Mouse (Mus musculus) hindbrain, embryonic 12.5 days (tissue): ENCODE measurements around the gene Gm21767. TPM values are rescaled to one million over a fixed set of nuclear protein-coding genes. Genes with fewer than 3 reads are reported as not detected.
"Not testable (repeated sequence)": the region's sequence is repeated elsewhere in the genome, so short reads cannot be mapped to it uniquely, and the experiment has no call there.

Experiments used
- ATAC-seq: fragments of 200-750 bp; cut with Nextera tagmentation; 2 replicates; pipeline ENCODE4 v1.8.0; 2017; ENCODE audit warnings: moderate TSS enrichment; ENCODE audit not compliant: low FRiP score
- H3K27ac ChIP-seq: fragments of 300-500 bp; sonication (generic); 2 replicates; pipeline ENCODE4 v1.5.1; 2016; ENCODE audit warnings: mild to moderate bottlenecking
- H3K27me3 ChIP-seq: fragments of 300-500 bp; sonication (generic); 2 replicates; pipeline ENCODE4 v1.6.1; 2016; ENCODE audit warnings: mild to moderate bottlenecking
- H3K36me3 ChIP-seq: fragments of 300-500 bp; sonication (generic); 2 replicates; pipeline ENCODE4 v1.6.1; 2016; ENCODE audit warnings: mild to moderate bottlenecking
- H3K4me1 ChIP-seq: fragments of 300-500 bp; sonication (generic); 2 replicates; pipeline ENCODE4 v1.6.1; 2016
- H3K4me2 ChIP-seq: fragments of 300-500 bp; sonication (generic); replicated peaks from 2 replicates; pipeline ENCODE4 v1.6.1; 2016; ENCODE audit warnings: mild to moderate bottlenecking
- H3K4me3 ChIP-seq: fragments of 300-500 bp; sonication (generic); 2 replicates; pipeline ENCODE4 v1.5.1; 2016; ENCODE audit warnings: mild to moderate bottlenecking
- H3K9ac ChIP-seq: fragments of 300-500 bp; sonication (generic); 2 replicates; pipeline ENCODE4 v1.6.1; 2016; ENCODE audit warnings: mild to moderate bottlenecking, moderate library complexity
- H3K9me3 ChIP-seq: fragments of 300-500 bp; sonication (generic); replicated peaks from 2 replicates; pipeline ENCODE4 v1.6.1; 2016; ENCODE audit warnings: mild to moderate bottlenecking
- WGBS: fragments of 180-500 bp; shearing (Covaris S2); methylation state at CpG from one replicate; pipeline ENCODE4 v1.1.7; 2016; 5-methylcytosine and 5-hydroxymethylcytosine counted together
- polyA plus RNA-seq: library from polyadenylated mRNA; unstranded; fragments of >200 nt; fragmentation: Nextera tagmentation; extraction: Ambion mirVana; gene quantifications from 2 replicates; pipeline ENCODE4 v1.2.1, GENCODE M21; 2016

Gene Gm21767
- polyA plus RNA-seq = not detected in 2 replicates

DNA sequence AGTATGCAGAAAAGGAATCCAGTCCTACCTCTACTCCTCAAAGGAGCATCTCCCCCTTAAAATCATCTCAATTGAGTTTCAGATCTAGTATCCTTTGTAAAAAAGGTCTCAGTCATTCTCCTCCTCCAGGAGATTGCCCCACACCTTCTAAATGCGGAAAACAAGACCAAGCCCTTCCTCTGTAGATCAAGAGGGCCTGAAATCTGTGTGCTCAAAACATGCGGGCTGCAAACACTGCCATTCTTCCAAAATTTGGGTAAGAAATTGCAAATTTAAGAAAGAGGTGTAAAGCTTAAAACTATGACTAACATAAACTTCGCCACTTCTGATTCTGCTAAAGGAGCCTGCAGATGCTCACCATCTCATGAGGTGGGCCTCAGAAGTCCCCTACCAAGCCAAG is at the start of gene Gm21767:
Gm21767 (plus strand) TSS at position 301 of the 400 bp plus-strand sequence.
- not testable (repeated sequence) for H3K9me3 ChIP-seq, ATAC-seq, H3K4me3 ChIP-seq, H3K27ac ChIP-seq, H3K4me2 ChIP-seq, H3K9ac ChIP-seq, H3K4me1 ChIP-seq, H3K36me3 ChIP-seq, H3K27me3 ChIP-seq
- no CpG with 5 or more reads among the region's 3 CpGs for WGBS
